Mouse (Mus musculus) fat pad, adult 2 months (tissue): ENCODE data around the gene Fbxo28.

ENCODE experiments used
- DNase-seq: peaks from one replicate; pipeline ENCODE4 v3.0.0-alpha.2; 2011; ENCODE audit warnings: low read depth, low spot score; ENCODE audit errors: extremely low read depth

The Fbxo28 gene

DNA sequence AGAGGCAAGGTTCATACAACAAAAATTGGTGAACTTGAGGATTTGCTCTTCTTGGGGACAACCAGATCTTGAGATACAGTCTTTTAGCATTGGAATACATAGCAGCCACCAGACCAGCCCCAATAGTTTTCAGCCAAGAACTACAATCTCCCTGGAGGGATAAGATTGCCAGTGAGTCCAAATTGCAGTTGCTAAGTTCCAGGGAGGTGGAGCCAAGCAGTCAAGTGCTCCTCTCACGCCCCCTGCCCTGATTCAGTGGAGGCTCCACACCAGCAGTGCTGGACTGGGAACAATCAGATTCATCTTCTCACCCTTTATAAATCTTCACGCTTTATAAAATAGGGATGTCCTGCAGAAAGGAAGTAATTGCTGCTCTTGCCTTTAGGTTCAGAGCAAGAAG, 51.6 kb downstream of the Fbxo28 start:
- DNase-seq: no peak

GRCm38 (mm10) chr1:182288601-182289000, 52.8 kb downstream of the Fbxo28 start:
- no peak for DNase-seq

DNA sequence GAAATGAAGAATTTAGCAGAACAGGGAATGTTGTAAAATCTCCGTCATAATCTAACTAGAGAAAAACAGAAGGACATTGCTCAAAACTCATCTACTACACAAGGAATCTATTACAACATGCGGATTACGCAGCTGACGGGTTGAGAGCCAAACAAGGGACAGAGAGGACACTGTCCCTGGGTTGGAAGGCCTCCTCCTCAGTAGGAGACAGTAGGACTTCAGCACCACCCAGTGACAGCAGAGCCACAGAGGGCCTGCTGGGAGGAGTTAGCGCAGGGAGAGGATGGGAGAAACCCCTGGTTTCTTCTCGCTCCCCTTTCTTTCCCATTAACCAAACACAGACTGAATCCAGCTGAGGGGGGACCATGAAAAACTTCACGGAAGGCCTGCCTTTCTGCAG, 53.6 kb downstream of the Fbxo28 start:
- no peak for DNase-seq

DNA sequence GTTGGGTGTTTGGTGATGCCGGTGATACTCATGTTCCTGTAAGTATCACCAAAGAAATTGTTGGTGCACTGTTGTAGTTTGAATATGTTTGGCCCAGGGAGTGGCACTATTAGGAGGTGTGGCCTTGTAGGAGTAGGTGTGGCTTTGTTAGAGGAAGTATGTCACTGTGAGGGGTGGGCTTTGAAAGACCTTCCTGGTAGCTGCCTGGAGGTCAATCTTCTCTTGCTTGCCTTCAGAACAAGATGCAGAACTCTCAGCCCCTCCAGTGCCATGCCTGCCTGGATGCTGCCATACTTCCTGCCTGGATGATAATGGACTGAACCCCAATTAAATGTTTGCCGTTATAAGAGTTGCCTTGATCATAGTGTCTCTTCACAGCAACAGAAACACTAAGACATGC, 56.6 kb downstream of the Fbxo28 start:
- DNase-seq: no peak

DNA sequence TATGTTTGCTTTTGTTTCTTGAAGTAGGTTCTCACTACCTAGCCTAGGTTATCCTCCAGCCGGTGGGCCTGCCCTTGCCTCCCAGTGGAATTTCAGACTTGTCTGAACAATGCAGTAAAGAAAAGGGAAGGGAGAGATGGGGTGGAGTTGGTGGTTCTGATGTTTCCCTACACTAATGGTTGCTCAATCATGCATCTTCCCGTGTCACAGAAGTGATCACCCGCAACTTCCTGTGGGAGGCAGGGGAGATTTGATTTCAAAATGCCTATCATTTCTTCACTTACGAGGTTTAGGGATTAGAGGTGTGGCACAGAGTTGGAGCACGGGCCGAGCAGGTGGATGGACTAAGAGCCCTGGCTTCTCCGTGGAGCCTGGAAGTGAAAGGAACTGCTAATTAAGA, 58.2 kb downstream of the Fbxo28 start:
- DNase-seq: peak; percentile 78

DNA sequence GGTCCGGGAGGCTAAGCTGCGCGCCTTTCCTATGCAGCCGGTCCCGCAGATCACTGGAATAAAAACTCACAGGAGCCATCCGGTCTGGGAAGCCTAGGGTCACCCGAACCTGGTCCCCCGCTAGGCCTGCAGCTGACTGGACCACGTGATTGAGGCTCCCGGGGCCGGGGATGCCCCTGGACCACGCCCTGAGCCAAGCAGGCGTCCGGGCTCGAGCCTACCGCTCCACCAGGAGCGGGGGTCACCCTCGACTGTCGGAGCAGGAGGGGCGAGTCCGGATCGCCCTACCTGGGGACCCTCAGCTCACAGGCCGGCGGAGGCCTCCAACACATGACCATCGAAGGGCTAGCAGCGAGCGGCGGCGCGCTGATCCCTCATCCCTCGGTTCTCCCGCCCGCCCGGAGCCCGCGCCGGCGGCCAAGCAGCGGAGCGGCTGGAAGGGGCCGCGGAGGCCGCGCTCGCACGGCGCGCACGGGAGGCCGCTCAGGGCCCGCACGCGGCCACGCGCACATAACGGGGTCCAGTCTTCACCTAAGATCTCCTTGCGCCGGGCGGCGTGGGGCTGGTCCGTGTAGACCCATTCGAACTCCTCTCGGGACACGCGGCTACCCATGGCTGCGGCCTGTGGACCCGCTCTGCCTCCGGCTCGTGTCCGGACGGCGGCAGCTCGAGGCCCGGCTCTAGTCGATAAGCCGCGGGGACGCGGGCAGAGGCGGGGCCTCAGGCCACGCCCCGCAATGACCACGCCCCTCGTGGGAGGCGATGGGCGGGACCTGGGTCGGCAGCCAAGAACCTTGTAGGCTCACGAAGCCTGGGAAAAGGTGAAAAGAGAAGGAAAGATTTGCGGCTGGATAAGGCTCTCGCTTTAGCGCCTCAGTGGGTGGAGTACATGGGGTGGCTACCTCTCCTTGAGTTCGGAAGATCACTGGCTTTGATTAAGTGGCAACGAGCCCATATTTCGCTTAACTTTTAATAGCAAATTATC, 59.0 kb downstream of the Fbxo28 start, which contains the start of gene Degs1:
Degs1 (minus strand) TSS at position 714 of the 985 bp plus-strand sequence.
- peak; percentile 67 for DNase-seq

DNA sequence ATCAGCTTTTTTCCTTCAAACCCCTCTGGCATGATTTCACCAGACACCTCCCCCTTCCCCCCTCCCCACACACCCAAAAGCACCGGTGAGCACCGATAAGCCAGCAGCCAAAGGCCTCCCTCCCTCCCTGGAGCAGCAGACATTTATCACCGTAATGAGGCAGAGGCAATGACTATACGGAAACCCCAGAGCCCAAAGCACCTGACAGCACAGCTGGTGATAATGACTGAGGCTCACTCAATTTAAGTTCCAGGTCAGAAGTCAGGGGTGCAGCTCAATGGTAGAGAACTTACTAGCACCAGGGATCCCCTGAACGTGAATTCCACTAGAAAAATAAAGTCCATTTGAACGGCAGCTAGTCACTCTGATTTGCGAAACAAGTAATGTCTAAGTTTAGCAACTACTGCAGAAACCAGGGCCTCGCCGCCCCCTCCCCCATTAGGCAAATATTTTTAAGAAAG, 60.1 kb downstream of the Fbxo28 start:
- no peak for DNase-seq

GRCm38 (mm10) chr1:182280577-182280976, 60.9 kb downstream of the Fbxo28 start:
- no peak for DNase-seq

DNA sequence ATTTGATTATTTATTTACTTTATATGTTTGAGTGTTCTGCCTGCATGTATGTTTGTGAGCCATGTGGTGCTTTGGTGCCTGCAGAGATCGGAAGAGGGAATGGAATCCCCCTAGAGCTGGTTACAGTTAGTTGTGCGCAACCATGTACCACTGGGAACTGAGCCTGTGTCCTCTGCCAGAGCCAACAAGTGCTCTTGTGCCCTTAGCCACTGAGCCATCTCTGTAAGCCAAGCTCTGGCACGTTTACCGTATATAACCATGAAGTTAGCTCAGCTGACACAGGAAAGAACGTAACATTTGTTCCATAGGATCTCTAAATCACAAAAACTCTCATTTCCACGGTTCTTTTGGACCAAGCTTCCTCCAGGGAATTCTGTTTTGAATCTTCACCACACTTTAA, 61.4 kb downstream of the Fbxo28 start:
- peak; percentile 58 for DNase-seq

- peak; percentile 40 for DNase-seq
These were observed 62.0 kb downstream of the Fbxo28 start for GRCm38 (mm10) chr1:182279436-182279835.

DNA sequence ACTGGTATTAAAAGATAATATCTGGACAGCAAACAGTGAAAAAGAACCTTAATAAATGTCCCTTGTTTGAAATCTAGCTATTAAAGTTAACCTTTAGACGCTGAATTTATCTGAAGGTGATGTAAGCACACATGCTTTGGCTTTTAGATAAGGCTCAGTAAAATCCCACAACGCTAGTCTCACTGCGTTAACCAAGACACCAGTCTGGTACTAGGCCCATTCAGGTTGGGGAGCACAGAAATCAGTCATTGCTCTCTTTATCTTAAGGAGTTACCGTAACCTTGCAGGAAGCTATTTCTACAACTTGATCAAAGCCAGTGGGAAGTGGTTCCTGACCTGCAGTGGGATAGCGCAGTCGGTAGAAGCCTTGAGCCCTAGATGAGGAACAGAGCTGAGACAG, 66.3 kb downstream of the Fbxo28 start:
- DNase-seq: no peak

- DNase-seq: peak; percentile 63
These were observed 69.8 kb downstream of the Fbxo28 start for GRCm38 (mm10) chr1:182271632-182272031.

DNA sequence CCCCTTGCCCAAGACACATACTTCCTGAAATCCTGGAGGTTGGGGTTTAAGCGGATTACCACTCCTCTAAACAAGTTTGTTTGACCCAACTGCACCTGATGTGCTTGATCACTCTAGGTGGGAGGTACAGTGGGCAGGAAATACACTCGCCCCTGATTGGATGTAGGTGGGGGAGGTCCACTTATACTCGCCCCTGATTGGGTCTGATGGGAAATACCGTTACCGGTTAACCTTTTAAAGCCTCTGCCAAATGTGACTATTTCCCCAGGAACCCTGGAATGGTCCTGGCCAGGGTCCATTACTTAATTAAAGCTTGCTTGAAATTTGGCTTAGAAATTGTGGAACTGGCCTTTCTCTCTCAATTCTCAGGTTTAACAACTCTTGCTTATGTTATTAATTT, 70.3 kb downstream of the Fbxo28 start:
- peak; percentile 58 for DNase-seq

DNA sequence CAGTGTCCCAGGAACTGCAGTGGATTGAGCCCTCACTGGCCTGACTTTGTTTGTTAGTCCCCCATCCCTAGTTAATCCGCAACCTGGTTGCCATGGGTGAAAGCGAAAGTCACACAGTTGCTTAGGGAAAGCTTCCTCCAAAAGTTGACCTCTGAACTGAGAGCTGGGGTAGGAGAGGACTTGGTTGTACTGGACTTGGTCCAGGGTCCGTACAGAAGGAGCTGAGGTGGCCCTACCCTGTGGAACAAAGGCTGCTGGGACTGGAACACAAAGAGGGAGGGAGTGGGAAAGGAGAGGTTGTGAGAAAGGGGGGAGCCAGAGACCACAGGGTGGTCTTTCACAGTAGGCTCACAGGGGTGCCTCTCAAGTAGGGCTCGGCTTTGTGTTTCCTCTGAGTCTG, 73.1 kb downstream of the Fbxo28 start:
- DNase-seq: no peak

GRCm38 (mm10) chr1:182266028-182266525, 75.4 kb downstream of the Fbxo28 start:
- DNase-seq: no peak
